Mouse (Mus musculus) hindbrain, embryonic 14.5 days (tissue): ENCODE measurements around the gene Tcp11l1. TPM values are rescaled to one million over a fixed set of nuclear protein-coding genes. Genes with fewer than 3 reads are reported as not detected.
A peak's percentile ranks its signal among the peaks of the same experiment; 100 is the strongest.

ENCODE experiments used
- ATAC-seq: fragments of 200-750 bp; cut with Nextera tagmentation; 2 replicates; pipeline ENCODE4 v1.8.0; 2017; ENCODE audit warnings: moderate number of reproducible peaks, mild to moderate bottlenecking, moderate TSS enrichment, moderate library complexity; ENCODE audit not compliant: low FRiP score
- DNase-seq: peaks from one replicate; pipeline ENCODE4 v3.0.0-alpha.2; 2015; ENCODE audit warnings: low spot score
- H3K27ac ChIP-seq: fragments of 300-500 bp; sonication (generic); 2 replicates; pipeline ENCODE4 v1.5.1; 2014; ENCODE audit warnings: mild to moderate bottlenecking, moderate library complexity
- H3K27me3 ChIP-seq: fragments of 300-500 bp; sonication (generic); 2 replicates; pipeline ENCODE4 v1.6.1; 2014; ENCODE audit warnings: mild to moderate bottlenecking, low read length, mixed read lengths; ENCODE audit not compliant: control insufficient read depth, insufficient read depth
- H3K36me3 ChIP-seq: fragments of 300-500 bp; sonication (generic); replicated peaks from 2 replicates; pipeline ENCODE4 v1.6.1; 2014; ENCODE audit not compliant: control insufficient read depth, insufficient read depth
- H3K4me1 ChIP-seq: fragments of 300-500 bp; sonication (generic); replicated peaks from 2 replicates; pipeline ENCODE4 v1.6.1; 2014; ENCODE audit warnings: antibody characterized with exemption, low read length, mixed read lengths; ENCODE audit not compliant: control insufficient read depth, insufficient read depth
- H3K4me2 ChIP-seq: fragments of 300-500 bp; sonication (generic); replicated peaks from 2 replicates; pipeline ENCODE4 v1.6.1; 2014; ENCODE audit warnings: mild to moderate bottlenecking, moderate library complexity
- H3K4me3 ChIP-seq: fragments of 300-500 bp; sonication (generic); replicated peaks from 2 replicates; pipeline ENCODE4 v1.5.1; 2014; ENCODE audit warnings: mild to moderate bottlenecking, low read length
- H3K9ac ChIP-seq: fragments of 300-500 bp; sonication (generic); 2 replicates; pipeline ENCODE4 v1.6.1; 2014
- H3K9me3 ChIP-seq: fragments of 300-500 bp; sonication (generic); 2 replicates; pipeline ENCODE4 v1.6.1; 2016; ENCODE audit warnings: low read length; ENCODE audit not compliant: control insufficient read depth
- WGBS: fragments of 180-500 bp; shearing (Covaris S2); extraction: QIAGEN DNeasy Blood & Tissue Kit; methylation state at CpG from one replicate; pipeline ENCODE4 v1.1.7; 2014; 5-methylcytosine and 5-hydroxymethylcytosine counted together
- polyA plus RNA-seq: library from polyadenylated mRNA; unstranded; fragments of >200 nt; fragmentation: Nextera tagmentation; extraction: Ambion mirVana; gene quantifications from 2 replicates; pipeline ENCODE4 v1.2.1, GENCODE M21; 2014

Tcp11l1 gene
- 50.8 and 71.0 TPM in 2 replicates for polyA plus RNA-seq

GRCm38 (mm10) chr2:104711585-104712485 lies at the start of gene Tcp11l1:
Tcp11l1 (minus strand) TSS chr2:104712169.
- no peaks in the 10 kb centered on the region for H3K27me3 ChIP-seq
- H3K9ac ChIP-seq = peak within 1 kb of the TSS; percentile 84
- WGBS = under 1% methylated on average over 79 of the region's 99 CpGs
- no peaks in the 10 kb centered on the region for H3K9me3 ChIP-seq
- peak within 1 kb of the TSS; percentile 94 for H3K27ac ChIP-seq
- no peaks in the 10 kb centered on the region for H3K36me3 ChIP-seq
- H3K4me1 ChIP-seq = peaks cover 20% of the 10 kb centered on the region
- peak within 1 kb of the TSS; percentile 74 for H3K4me2 ChIP-seq
- ATAC-seq (peak; percentile 94), DNase-seq (peak; percentile 73)
- peak within 1 kb of the TSS; percentile 84 for H3K4me3 ChIP-seq

GRCm38 (mm10) chr2:104750611-104751010 lies 38.6 kb upstream of the Tcp11l1 start:
- no peaks in the 10 kb centered on the region for H3K4me1 ChIP-seq
- H3K27me3 ChIP-seq = no peaks in the 10 kb centered on the region
- ATAC-seq (no peak), DNase-seq (no peak)
- H3K36me3 ChIP-seq = no peaks in the 10 kb centered on the region
- no peaks in the 10 kb centered on the region for H3K9me3 ChIP-seq
- H3K27ac ChIP-seq = no peak overlapping the region
- H3K4me3 ChIP-seq = no peak overlapping the region
- 62% methylated on average over 3 of the region's 3 CpGs for WGBS
- H3K4me2 ChIP-seq = no peak overlapping the region
- no peak overlapping the region for H3K9ac ChIP-seq

GRCm38 (mm10) chr2:104748652-104749183 lies 36.7 kb upstream of the Tcp11l1 start:
- DNase-seq (no peak), ATAC-seq (no peak)
- Histone ChIP-seq H3K4me1 (no peaks in the 10 kb centered on the region), H3K4me3 (no peak overlapping the region), H3K9ac (no peak overlapping the region), H3K27me3 (peaks cover 6% of the 10 kb centered on the region; the same call in 1 of the 2 replicates), H3K9me3 (no peaks in the 10 kb centered on the region), H3K27ac (no peak overlapping the region), H3K36me3 (no peaks in the 10 kb centered on the region), H3K4me2 (no peak overlapping the region)
- 81% methylated on average over 5 of the region's 5 CpGs for WGBS

DNA sequence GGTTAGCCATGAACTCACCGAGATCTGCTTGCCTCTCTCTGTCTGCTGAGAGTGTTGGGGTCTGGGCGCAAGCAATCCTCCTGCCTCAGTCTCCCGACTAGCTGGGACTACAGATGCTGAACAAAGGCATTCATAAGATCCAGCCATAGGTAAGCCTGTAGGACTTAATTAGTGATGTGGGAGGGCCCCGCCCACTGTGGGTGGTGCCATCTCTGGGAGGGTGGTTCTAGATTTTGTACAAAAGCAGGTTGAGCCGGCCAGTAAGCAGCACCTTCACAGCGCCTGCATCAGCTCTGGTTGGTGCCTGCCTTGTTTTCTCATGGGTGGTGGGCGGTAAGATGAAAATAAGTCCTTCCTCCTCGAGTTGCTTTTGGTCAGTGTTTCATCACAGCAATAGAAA lies 34.3 kb upstream of the Tcp11l1 start:
- peaks cover 13% of the 10 kb centered on the region for H3K4me1 ChIP-seq
- H3K4me2 ChIP-seq = no peak overlapping the region
- H3K4me3 ChIP-seq = no peak overlapping the region
- no peaks in the 10 kb centered on the region for H3K36me3 ChIP-seq
- peaks cover 28% of the 10 kb centered on the region for H3K27me3 ChIP-seq
- ATAC-seq (no peak), DNase-seq (no peak)
- no peak overlapping the region for H3K27ac ChIP-seq
- H3K9me3 ChIP-seq = no peaks in the 10 kb centered on the region
- whole genome bisulfite sequencing = 64% methylated on average over 8 of the region's 8 CpGs
- H3K9ac ChIP-seq = no peak overlapping the region

GRCm38 (mm10) chr2:104743971-104744370 lies 32.0 kb upstream of the Tcp11l1 start:
- H3K27me3 ChIP-seq = peaks cover 36% of the 10 kb centered on the region
- 53% methylated on average over 5 of the region's 5 CpGs for WGBS
- peaks cover 13% of the 10 kb centered on the region for H3K4me1 ChIP-seq
- no peak overlapping the region for H3K27ac ChIP-seq
- no peak overlapping the region for H3K9ac ChIP-seq
- ATAC-seq = no peak
- H3K9me3 ChIP-seq = no peaks in the 10 kb centered on the region
- H3K4me3 ChIP-seq = no peak overlapping the region
- no peaks in the 10 kb centered on the region for H3K36me3 ChIP-seq
- H3K4me2 ChIP-seq = no peak overlapping the region
- DNase-seq = no peak

GRCm38 (mm10) chr2:104743160-104743559 lies 31.2 kb upstream of the Tcp11l1 start:
- no peaks in the 10 kb centered on the region for H3K9me3 ChIP-seq
- peaks cover 36% of the 10 kb centered on the region for H3K27me3 ChIP-seq
- peaks cover 13% of the 10 kb centered on the region for H3K4me1 ChIP-seq
- no peak overlapping the region for H3K27ac ChIP-seq
- DNase-seq (no peak), ATAC-seq (no peak)
- H3K4me3 ChIP-seq = peak overlapping the region; percentile 69
- 12% methylated on average over 7 of the region's 7 CpGs for WGBS
- H3K4me2 ChIP-seq = peak overlapping the region; percentile 99
- H3K36me3 ChIP-seq = no peaks in the 10 kb centered on the region
- H3K9ac ChIP-seq = peak overlapping the region; percentile 72

- Histone ChIP-seq H3K27ac (no peak within 1 kb of the TSS), H3K4me3 (peak within 1 kb of the TSS; percentile 69)
- WGBS = under 1% methylated on average over 31 of the region's 31 CpGs
Observed at GRCm38 (mm10) chr2:104742741-104743064, 30.7 kb upstream of the Tcp11l1 start, which contains the start of gene Depdc7. Depdc7 (minus strand) TSS chr2:104742878.

GRCm38 (mm10) chr2:104741896-104742740 lies 30.1 kb upstream of the Tcp11l1 start:
- Histone ChIP-seq H3K4me3 (peak overlapping the region; percentile 69), H3K4me1 (peaks cover 13% of the 10 kb centered on the region), H3K9me3 (no peaks in the 10 kb centered on the region), H3K27ac (no peak overlapping the region), H3K27me3 (peaks cover 36% of the 10 kb centered on the region), H3K36me3 (no peaks in the 10 kb centered on the region), H3K4me2 (peak overlapping the region; percentile 99), H3K9ac (peak overlapping the region; percentile 72)
- no peak for DNase-seq
- ATAC-seq = no peak
- WGBS = 4% methylated on average over 46 of the region's 46 CpGs

More at GRCm38 (mm10) chr2:104742741-104743064, 30.7 kb upstream of the Tcp11l1 start, which contains the start of gene Depdc7:
- H3K9ac ChIP-seq = peak within 1 kb of the TSS; percentile 72
- no peaks in the 10 kb centered on the region for H3K36me3 ChIP-seq
- peaks cover 36% of the 10 kb centered on the region for H3K27me3 ChIP-seq
- no peaks in the 10 kb centered on the region for H3K9me3 ChIP-seq
- ATAC-seq = peak; percentile 85
- DNase-seq = peak; percentile 69
- H3K4me2 ChIP-seq = peak within 1 kb of the TSS; percentile 99
- H3K4me1 ChIP-seq = peaks cover 13% of the 10 kb centered on the region
